Mouse (Mus musculus) stomach, embryonic 16.5 days (tissue): ENCODE data around the gene 1810055G02Rik. TPM values are rescaled to one million over a fixed set of nuclear protein-coding genes. Genes with fewer than 3 reads are reported as not detected.
A peak's percentile ranks its signal among the peaks of the same experiment; 100 is the strongest.

Experiments used
- ATAC-seq: fragments of 200-750 bp; cut with Nextera tagmentation; 2 replicates; pipeline ENCODE4 v1.8.0; 2017; ENCODE audit warnings: moderate number of reproducible peaks, moderate TSS enrichment; ENCODE audit not compliant: insufficient read depth, low FRiP score
- H3K27ac ChIP-seq: fragments of 300-500 bp; sonication (generic); 2 replicates; pipeline ENCODE4 v1.5.1; 2014; ENCODE audit warnings: low read length
- H3K27me3 ChIP-seq: fragments of 300-500 bp; sonication (generic); 2 replicates; pipeline ENCODE4 v1.6.1; 2014; ENCODE audit warnings: low read length, control low read depth, mixed read lengths; ENCODE audit not compliant: control insufficient read depth, insufficient read depth
- H3K36me3 ChIP-seq: fragments of 300-500 bp; sonication (generic); 2 replicates; pipeline ENCODE4 v1.6.1; 2014; ENCODE audit warnings: low read length; ENCODE audit not compliant: control insufficient read depth, insufficient read depth
- H3K4me1 ChIP-seq: fragments of 300-500 bp; sonication (generic); 2 replicates; pipeline ENCODE4 v1.6.1; 2014; ENCODE audit warnings: low read length, control low read depth, mixed read lengths; ENCODE audit not compliant: control insufficient read depth, insufficient read depth
- H3K4me2 ChIP-seq: fragments of 300-500 bp; sonication (generic); 2 replicates; pipeline ENCODE4 v1.6.1; 2014; ENCODE audit warnings: low read depth, low read length, mixed read lengths
- H3K4me3 ChIP-seq: fragments of 300-500 bp; sonication (generic); replicated peaks from 2 replicates; pipeline ENCODE4 v1.5.1; 2014; ENCODE audit warnings: mild to moderate bottlenecking, low read length
- H3K9ac ChIP-seq: fragments of 300-500 bp; sonication (generic); 2 replicates; pipeline ENCODE4 v1.6.1; 2014; ENCODE audit warnings: low read length
- H3K9me3 ChIP-seq: fragments of 300-500 bp; sonication (generic); replicated peaks from 2 replicates; pipeline ENCODE4 v1.6.1; 2016; ENCODE audit warnings: low read length, control low read depth; ENCODE audit not compliant: control insufficient read depth
- WGBS: fragments of 180-500 bp; shearing (Covaris S2); extraction: QIAGEN DNeasy Blood & Tissue Kit; methylation state at CpG from one replicate; pipeline ENCODE4 v1.1.7; 2014; 5-methylcytosine and 5-hydroxymethylcytosine counted together
- polyA plus RNA-seq: library from polyadenylated mRNA; unstranded; fragments of >200 nt; fragmentation: Nextera tagmentation; extraction: Ambion mirVana; gene quantifications from 2 replicates; pipeline ENCODE4 v1.2.1, GENCODE M21; 2015

The 1810055G02Rik gene
- polyA plus RNA-seq, 1 experiment from 2014 or later = 37.1 TPM

- peaks cover 10% of the 10 kb centered on the region for H3K4me1 ChIP-seq
- H3K9me3 ChIP-seq = no peaks in the 10 kb centered on the region
- no peaks in the 10 kb centered on the region for H3K36me3 ChIP-seq
- no peak overlapping the region for H3K4me3 ChIP-seq
- H3K27me3 ChIP-seq = no peaks in the 10 kb centered on the region
- H3K4me2 ChIP-seq = no peak overlapping the region
- 57% methylated on average over 1 of the region's 1 CpGs for WGBS
- no peak for ATAC-seq
- H3K9ac ChIP-seq = no peak overlapping the region
- H3K27ac ChIP-seq = no peak overlapping the region
Observed at GRCm38 (mm10) chr19:3706258-3706657, 1.8 kb upstream of the 1810055G02Rik start.

GRCm38 (mm10) chr19:3707553-3707952 lies 540 bp upstream of the 1810055G02Rik start:
- H3K4me3 ChIP-seq = peak overlapping the region; percentile 77
- H3K36me3 ChIP-seq = no peaks in the 10 kb centered on the region
- peaks cover 10% of the 10 kb centered on the region for H3K4me1 ChIP-seq
- no peaks in the 10 kb centered on the region for H3K27me3 ChIP-seq
- H3K27ac ChIP-seq = peak overlapping the region; percentile 86
- H3K9ac ChIP-seq = peak overlapping the region; percentile 84
- WGBS = 37% methylated on average over 10 of the region's 10 CpGs
- no peak for ATAC-seq
- peak overlapping the region; percentile 69 for H3K4me2 ChIP-seq
- H3K9me3 ChIP-seq = no peaks in the 10 kb centered on the region

GRCm38 (mm10) chr19:3709013-3709787 lies 1.1 kb downstream of the 1810055G02Rik start:
- WGBS = 21% methylated on average over 10 of the region's 10 CpGs
- ATAC-seq = no peak
- Histone ChIP-seq H3K27ac (no peak overlapping the region), H3K4me1 (peaks cover 10% of the 10 kb centered on the region), H3K4me2 (peak overlapping the region; percentile 69), H3K27me3 (no peaks in the 10 kb centered on the region), H3K9me3 (no peaks in the 10 kb centered on the region), H3K9ac (peak overlapping the region; percentile 84), H3K4me3 (peak overlapping the region; percentile 77), H3K36me3 (no peaks in the 10 kb centered on the region)

- WGBS = 84% methylated on average over 2 of the region's 2 CpGs
- no peak overlapping the region for H3K9ac ChIP-seq
Observed at GRCm38 (mm10) chr19:3710436-3710835, 2.3 kb downstream of the 1810055G02Rik start.

GRCm38 (mm10) chr19:3714381-3714780 lies 6.3 kb downstream of the 1810055G02Rik start:
- H3K9me3 ChIP-seq = no peaks in the 10 kb centered on the region
- ATAC-seq = no peak
- peaks cover 16% of the 10 kb centered on the region for H3K36me3 ChIP-seq
- H3K4me3 ChIP-seq = no peak overlapping the region
- H3K4me2 ChIP-seq = no peak overlapping the region
- H3K4me1 ChIP-seq = peaks cover 10% of the 10 kb centered on the region
- 94% methylated on average over 6 of the region's 6 CpGs for WGBS
- H3K9ac ChIP-seq = no peak overlapping the region
- no peaks in the 10 kb centered on the region for H3K27me3 ChIP-seq
- H3K27ac ChIP-seq = no peak overlapping the region

More at GRCm38 (mm10) chr19:3710436-3710835, 2.3 kb downstream of the 1810055G02Rik start:
- no peaks in the 10 kb centered on the region for H3K27me3 ChIP-seq
- peaks cover 10% of the 10 kb centered on the region for H3K4me1 ChIP-seq
- H3K4me3 ChIP-seq = no peak overlapping the region
- H3K4me2 ChIP-seq = no peak overlapping the region
- H3K9me3 ChIP-seq = no peaks in the 10 kb centered on the region
- no peak for ATAC-seq
- H3K27ac ChIP-seq = no peak overlapping the region
- H3K36me3 ChIP-seq = no peaks in the 10 kb centered on the region

- peak overlapping the region; percentile 9; the same call in 1 of the 2 replicates for H3K27ac ChIP-seq
- H3K27me3 ChIP-seq = no peaks in the 10 kb centered on the region
- H3K4me2 ChIP-seq = peak overlapping the region; percentile 84
- peaks cover 16% of the 10 kb centered on the region for H3K36me3 ChIP-seq
- H3K9me3 ChIP-seq = no peaks in the 10 kb centered on the region
- H3K4me3 ChIP-seq = peak overlapping the region; percentile 50
- WGBS = 31% methylated on average over 19 of the region's 19 CpGs
- H3K4me1 ChIP-seq = peaks cover 9% of the 10 kb centered on the region
- peak overlapping the region; percentile 71 for H3K9ac ChIP-seq
- peak; percentile 82 for ATAC-seq
Observed at GRCm38 (mm10) chr19:3718481-3719361, 10.6 kb downstream of the 1810055G02Rik start.

- Histone ChIP-seq H3K27me3 (no peaks in the 10 kb centered on the region), H3K4me1 (peaks cover 9% of the 10 kb centered on the region), H3K36me3 (peaks cover 16% of the 10 kb centered on the region), H3K4me2 (peak overlapping the region; percentile 84), H3K4me3 (peak overlapping the region; percentile 50), H3K9ac (peak overlapping the region; percentile 71), H3K27ac (peak overlapping the region; percentile 9; the same call in 1 of the 2 replicates), H3K9me3 (no peaks in the 10 kb centered on the region)
- WGBS = under 1% methylated on average over 27 of the region's 27 CpGs
- ATAC-seq = peak; percentile 80
Observed at GRCm38 (mm10) chr19:3719362-3719891, 11.3 kb downstream of the 1810055G02Rik start.

- Histone ChIP-seq H3K4me3 (no peak overlapping the region), H3K27ac (no peak overlapping the region), H3K4me1 (peaks cover 9% of the 10 kb centered on the region), H3K9ac (no peak overlapping the region), H3K9me3 (no peaks in the 10 kb centered on the region), H3K27me3 (no peaks in the 10 kb centered on the region), H3K36me3 (no peaks in the 10 kb centered on the region), H3K4me2 (no peak overlapping the region)
- WGBS = 89% methylated on average over 9 of the region's 9 CpGs
- no peak for ATAC-seq
Observed at GRCm38 (mm10) chr19:3723170-3723569, 15.1 kb downstream of the 1810055G02Rik start.
